Mouse (Mus musculus) lung, embryonic 15.5 days (tissue): ENCODE measurements around the gene 9430097D07Rik. TPM values are rescaled to one million over a fixed set of nuclear protein-coding genes. Genes with fewer than 3 reads are reported as not detected.

Experiments
- ATAC-seq: fragments of 200-750 bp; cut with Nextera tagmentation; 2 replicates; pipeline ENCODE4 v1.8.0; 2017; ENCODE audit warnings: moderate number of reproducible peaks, borderline replicate concordance; ENCODE audit not compliant: low FRiP score, low TSS enrichment; ENCODE audit errors: extremely low read depth
- H3K27ac ChIP-seq: fragments of 300-500 bp; sonication (generic); 2 replicates; pipeline ENCODE4 v1.5.1; 2015; ENCODE audit warnings: moderate library complexity, mild to moderate bottlenecking, inconsistent platforms
- H3K27me3 ChIP-seq: fragments of 300-500 bp; sonication (generic); 2 replicates; pipeline ENCODE4 v1.6.1; 2015; ENCODE audit warnings: inconsistent platforms
- H3K36me3 ChIP-seq: fragments of 300-500 bp; sonication (generic); 2 replicates; pipeline ENCODE4 v1.6.1; 2015; ENCODE audit warnings: inconsistent platforms
- H3K4me1 ChIP-seq: fragments of 300-500 bp; sonication (generic); 2 replicates; pipeline ENCODE4 v1.6.1; 2015; ENCODE audit warnings: inconsistent platforms
- H3K4me2 ChIP-seq: fragments of 300-500 bp; sonication (generic); 2 replicates; pipeline ENCODE4 v1.6.1; 2015; ENCODE audit warnings: inconsistent platforms, mild to moderate bottlenecking, moderate library complexity
- H3K4me3 ChIP-seq: fragments of 300-500 bp; sonication (generic); 2 replicates; pipeline ENCODE4 v1.5.1; 2015; ENCODE audit warnings: mild to moderate bottlenecking, inconsistent platforms
- H3K9ac ChIP-seq: fragments of 300-500 bp; sonication (generic); 2 replicates; pipeline ENCODE4 v1.6.1; 2015; ENCODE audit warnings: inconsistent platforms
- H3K9me3 ChIP-seq: fragments of 300-500 bp; sonication (generic); 2 replicates; pipeline ENCODE4 v1.6.1; 2016; ENCODE audit warnings: inconsistent platforms
- WGBS: fragments of 180-500 bp; shearing (Covaris S2); methylation state at CpG from one replicate; pipeline ENCODE4 v1.1.7; 2015; 5-methylcytosine and 5-hydroxymethylcytosine counted together
- polyA plus RNA-seq: library from polyadenylated mRNA; unstranded; fragments of >200 nt; fragmentation: Nextera tagmentation; extraction: Ambion mirVana; gene quantifications from 2 replicates; pipeline ENCODE4 v1.2.1, GENCODE M21; 2015

Gene 9430097D07Rik
- 0.29 TPM in 1 of 2 replicates, not detected in the other for polyA plus RNA-seq

- ATAC-seq = no peak; the same call in 1 of the 2 replicates
- H3K9ac ChIP-seq = peak within 1 kb of the TSS; percentile 30; the same call in 1 of the 2 replicates
- H3K9me3 ChIP-seq = no peaks in the 10 kb centered on the region
- H3K4me2 ChIP-seq = peak within 1 kb of the TSS; percentile 72
- H3K27me3 ChIP-seq = peaks cover 25% of the 10 kb centered on the region
- peak within 1 kb of the TSS; percentile 32 for H3K4me3 ChIP-seq
- WGBS = 8% methylated on average over 28 of the region's 28 CpGs
- H3K4me1 ChIP-seq = peaks cover 18% of the 10 kb centered on the region
- H3K27ac ChIP-seq = no peak within 1 kb of the TSS
- H3K36me3 ChIP-seq = peaks cover 5% of the 10 kb centered on the region; the same call in 1 of the 2 replicates
Observed at GRCm38 (mm10) chr2:32575586-32576160, at the start of gene 9430097D07Rik. Gene 9430097D07Rik (minus strand): TSS chr2:32575684.

DNA sequence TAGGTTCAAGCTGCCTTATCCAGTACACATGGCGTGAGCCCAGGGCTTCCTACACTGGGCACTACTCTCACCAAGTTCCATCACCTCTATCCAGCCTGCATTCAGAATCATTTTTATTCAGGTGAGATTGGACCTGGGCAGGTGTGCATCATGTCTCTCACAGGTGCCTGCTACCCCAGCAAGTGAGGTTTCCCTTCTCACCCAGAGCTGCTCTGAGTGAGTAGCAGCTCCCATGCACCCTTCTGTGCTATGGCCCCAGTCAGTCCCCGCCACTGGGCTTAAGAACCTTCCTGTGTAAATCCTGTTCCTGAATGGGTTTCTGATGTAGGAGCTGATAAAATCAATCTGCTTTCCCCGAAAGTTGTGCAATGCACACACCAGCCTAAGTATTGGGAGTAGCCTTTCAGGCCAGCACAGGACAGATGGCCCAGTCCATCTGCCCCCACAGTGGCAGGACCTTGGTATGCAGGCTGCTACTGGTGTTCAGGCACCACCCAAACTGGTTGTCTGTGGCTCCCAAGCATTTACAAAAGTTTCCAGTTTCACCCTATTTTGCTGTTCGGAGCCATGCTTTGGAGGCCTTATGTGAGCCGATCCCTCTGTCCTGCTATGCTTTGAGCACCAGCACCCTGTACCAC is 48.7 kb upstream of the 9430097D07Rik start:
- no peak for ATAC-seq
- Histone ChIP-seq H3K27ac (peak overlapping the region; percentile 79), H3K36me3 (no peaks in the 10 kb centered on the region), H3K4me3 (no peak overlapping the region), H3K27me3 (no peaks in the 10 kb centered on the region), H3K4me1 (peaks cover 84% of the 10 kb centered on the region), H3K9me3 (no peaks in the 10 kb centered on the region), H3K9ac (no peak overlapping the region), H3K4me2 (no peak overlapping the region)
- 61% methylated on average over 5 of the region's 5 CpGs for WGBS

DNA sequence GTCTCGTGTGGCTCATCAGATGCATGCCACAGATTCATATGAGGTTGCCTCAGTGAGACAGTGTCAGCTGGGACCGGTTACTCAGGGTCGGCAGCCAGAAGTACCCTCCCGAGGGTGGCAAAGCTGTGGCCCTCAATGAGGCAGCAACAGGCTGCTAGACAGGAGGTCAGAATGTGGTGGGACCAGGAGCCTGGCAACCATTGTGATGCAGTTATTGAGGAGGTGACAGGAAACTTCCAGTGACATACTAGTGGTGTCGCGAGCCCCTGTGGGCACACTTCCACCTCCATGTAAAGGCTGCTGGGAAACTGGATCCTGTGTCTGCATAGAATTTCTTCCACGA is 46.0 kb upstream of the 9430097D07Rik start, which contains the start of gene Ak1:
TSS of gene Ak1 (plus strand) at position 242 of the 343 bp plus-strand sequence.
- H3K4me2 ChIP-seq = peak within 1 kb of the TSS; percentile 17
- H3K9me3 ChIP-seq = no peaks in the 10 kb centered on the region
- peak within 1 kb of the TSS; percentile 89 for H3K27ac ChIP-seq
- ATAC-seq = 0 out of 2 replicates have a peak, but pooled peaks have one; percentile 3
- no peak within 1 kb of the TSS for H3K9ac ChIP-seq
- WGBS = 7% methylated on average over 7 of the region's 7 CpGs
- no peak within 1 kb of the TSS for H3K4me3 ChIP-seq
- H3K4me1 ChIP-seq = peaks cover 66% of the 10 kb centered on the region
- H3K36me3 ChIP-seq = peaks cover 11% of the 10 kb centered on the region
- H3K27me3 ChIP-seq = no peaks in the 10 kb centered on the region

GRCm38 (mm10) chr2:32620682-32621516 is 45.4 kb upstream of the 9430097D07Rik start:
- H3K9ac ChIP-seq = no peak overlapping the region
- no peak overlapping the region for H3K4me3 ChIP-seq
- no peaks in the 10 kb centered on the region for H3K27me3 ChIP-seq
- no peaks in the 10 kb centered on the region for H3K9me3 ChIP-seq
- H3K4me2 ChIP-seq = peak overlapping the region; percentile 17
- H3K36me3 ChIP-seq = peaks cover 15% of the 10 kb centered on the region
- H3K27ac ChIP-seq = peak overlapping the region; percentile 89
- 4% methylated on average over 4 of the region's 4 CpGs for WGBS
- ATAC-seq = peak; percentile 73
- peaks cover 61% of the 10 kb centered on the region for H3K4me1 ChIP-seq

DNA sequence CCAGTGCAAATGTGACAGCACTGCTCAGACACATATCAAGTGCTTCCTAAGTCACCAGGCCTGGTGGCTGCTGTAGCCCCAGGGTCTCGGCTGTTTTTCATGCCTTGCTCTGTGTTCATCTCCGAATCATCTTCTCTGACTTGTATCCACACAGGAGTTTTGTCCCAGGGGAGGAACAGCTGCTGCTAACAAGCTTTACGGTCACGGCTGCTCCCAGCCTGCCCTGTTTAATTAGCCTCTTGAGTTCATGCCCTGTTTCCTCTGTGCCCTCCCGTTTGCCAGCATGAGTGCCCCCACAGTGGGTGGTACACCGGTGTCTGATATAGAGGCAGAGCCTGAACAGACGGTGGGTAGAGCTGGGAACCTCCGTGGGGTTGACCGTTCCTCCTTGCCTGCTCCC is 42.6 kb upstream of the 9430097D07Rik start:
- H3K4me2 ChIP-seq = no peak overlapping the region
- no peak for ATAC-seq
- peaks cover 40% of the 10 kb centered on the region for H3K4me1 ChIP-seq

GRCm38 (mm10) chr2:32617601-32618000 is 42.1 kb upstream of the 9430097D07Rik start:
- ATAC-seq = no peak

More for the DNA sequence above, 42.6 kb upstream of the 9430097D07Rik start:
- H3K4me3 ChIP-seq = no peak overlapping the region
- 79% methylated on average over 9 of the region's 9 CpGs for WGBS
- H3K9me3 ChIP-seq = no peaks in the 10 kb centered on the region
- H3K36me3 ChIP-seq = peaks cover 29% of the 10 kb centered on the region
- no peak overlapping the region for H3K9ac ChIP-seq
- no peaks in the 10 kb centered on the region for H3K27me3 ChIP-seq
- H3K27ac ChIP-seq = no peak overlapping the region

GRCm38 (mm10) chr2:32617109-32617508 is 41.6 kb upstream of the 9430097D07Rik start:
- H3K27me3 ChIP-seq = no peaks in the 10 kb centered on the region
- ATAC-seq = no peak
- peaks cover 36% of the 10 kb centered on the region for H3K4me1 ChIP-seq
- 100% methylated on average over 1 of the region's 1 CpGs for WGBS
- no peak overlapping the region for H3K27ac ChIP-seq
- H3K9me3 ChIP-seq = no peaks in the 10 kb centered on the region
- no peak overlapping the region for H3K9ac ChIP-seq
- H3K36me3 ChIP-seq = peaks cover 29% of the 10 kb centered on the region
- H3K4me2 ChIP-seq = no peak overlapping the region
- H3K4me3 ChIP-seq = no peak overlapping the region

More at GRCm38 (mm10) chr2:32617601-32618000, 42.1 kb upstream of the 9430097D07Rik start:
- 94% methylated on average over 4 of the region's 4 CpGs for WGBS
- Histone ChIP-seq H3K27ac (no peak overlapping the region), H3K27me3 (no peaks in the 10 kb centered on the region), H3K4me2 (no peak overlapping the region), H3K9me3 (no peaks in the 10 kb centered on the region), H3K4me1 (peaks cover 40% of the 10 kb centered on the region), H3K9ac (no peak overlapping the region), H3K36me3 (peaks cover 29% of the 10 kb centered on the region), H3K4me3 (no peak overlapping the region)

GRCm38 (mm10) chr2:32612274-32612673 is 36.8 kb upstream of the 9430097D07Rik start:
- Histone ChIP-seq H3K27ac (no peak overlapping the region), H3K4me3 (no peak overlapping the region), H3K36me3 (peaks cover 24% of the 10 kb centered on the region), H3K4me1 (peaks cover 36% of the 10 kb centered on the region), H3K4me2 (no peak overlapping the region), H3K9ac (no peak overlapping the region), H3K27me3 (no peaks in the 10 kb centered on the region), H3K9me3 (no peaks in the 10 kb centered on the region)
- 70% methylated on average over 26 of the region's 26 CpGs for WGBS
- ATAC-seq = no peak

- no peaks in the 10 kb centered on the region for H3K27me3 ChIP-seq
- H3K9ac ChIP-seq = peak overlapping the region; percentile 48
- H3K36me3 ChIP-seq = peaks cover 14% of the 10 kb centered on the region
- H3K4me3 ChIP-seq = peak overlapping the region; percentile 47
- H3K27ac ChIP-seq = peak overlapping the region; percentile 68
- 9% methylated on average over 23 of the region's 23 CpGs for WGBS
- H3K9me3 ChIP-seq = no peaks in the 10 kb centered on the region
- no peak for ATAC-seq
- peaks cover 42% of the 10 kb centered on the region for H3K4me1 ChIP-seq
- H3K4me2 ChIP-seq = peak overlapping the region; percentile 72
Observed at GRCm38 (mm10) chr2:32610610-32611229, 35.2 kb upstream of the 9430097D07Rik start.

DNA sequence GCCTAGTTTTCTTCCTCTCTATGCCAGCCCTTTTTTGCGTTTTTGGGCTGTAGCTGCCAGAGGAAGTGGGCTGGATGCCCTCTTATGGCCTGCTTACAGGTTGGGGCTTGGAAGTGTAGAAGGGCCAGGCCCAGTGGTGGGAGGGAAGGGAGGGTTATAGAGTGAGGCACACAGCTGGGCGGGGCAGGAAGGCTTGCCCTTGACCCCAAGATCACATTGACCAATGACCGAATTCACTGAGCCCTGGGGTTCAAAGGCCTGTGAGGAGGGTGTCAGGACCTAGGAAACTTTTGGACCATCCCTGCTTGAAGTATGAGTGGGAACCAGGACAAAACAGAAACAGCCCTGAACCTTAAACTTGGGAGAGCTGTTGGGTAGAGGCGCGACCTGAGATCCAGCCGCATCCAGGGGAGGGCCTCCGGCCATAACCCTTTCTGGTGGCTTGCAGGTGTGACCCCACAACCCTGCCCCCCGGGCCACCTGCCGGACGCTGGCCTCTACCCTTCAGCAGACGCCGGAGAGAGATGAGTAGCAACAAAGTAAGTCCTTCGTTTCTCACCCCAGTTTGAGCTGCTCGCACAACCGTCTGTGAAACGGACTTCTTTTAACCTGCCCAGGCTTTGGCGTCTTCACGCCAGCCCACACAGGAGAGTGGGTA is 33.4 kb upstream of the 9430097D07Rik start:
- H3K4me3 ChIP-seq = peak overlapping the region; percentile 80
- peak overlapping the region; percentile 67; the same call in 1 of the 2 replicates for H3K27ac ChIP-seq
- H3K4me1 ChIP-seq = peaks cover 42% of the 10 kb centered on the region
- no peak for ATAC-seq
- no peaks in the 10 kb centered on the region for H3K9me3 ChIP-seq
- H3K9ac ChIP-seq = peak overlapping the region; percentile 38
- peak overlapping the region; percentile 90 for H3K4me2 ChIP-seq
- no peaks in the 10 kb centered on the region for H3K27me3 ChIP-seq
- peaks cover 3% of the 10 kb centered on the region; the same call in 1 of the 2 replicates for H3K36me3 ChIP-seq
- 50% methylated on average over 18 of the region's 18 CpGs for WGBS
